Mouse (Mus musculus) embryo, embryonic 10.5 days (tissue): ENCODE measurements around the gene Mecom.
A peak's percentile ranks its signal among the peaks of the same experiment; 100 is the strongest.
"Not testable (repeated sequence)": the region's sequence is repeated elsewhere in the genome, so short reads cannot be mapped to it uniquely, and the experiment has no call there.

Experiments used
- DNase-seq: peaks from one replicate; pipeline ENCODE4 v3.0.0-alpha.2; 2015; ENCODE audit warnings: low spot score

The Mecom gene

DNA sequence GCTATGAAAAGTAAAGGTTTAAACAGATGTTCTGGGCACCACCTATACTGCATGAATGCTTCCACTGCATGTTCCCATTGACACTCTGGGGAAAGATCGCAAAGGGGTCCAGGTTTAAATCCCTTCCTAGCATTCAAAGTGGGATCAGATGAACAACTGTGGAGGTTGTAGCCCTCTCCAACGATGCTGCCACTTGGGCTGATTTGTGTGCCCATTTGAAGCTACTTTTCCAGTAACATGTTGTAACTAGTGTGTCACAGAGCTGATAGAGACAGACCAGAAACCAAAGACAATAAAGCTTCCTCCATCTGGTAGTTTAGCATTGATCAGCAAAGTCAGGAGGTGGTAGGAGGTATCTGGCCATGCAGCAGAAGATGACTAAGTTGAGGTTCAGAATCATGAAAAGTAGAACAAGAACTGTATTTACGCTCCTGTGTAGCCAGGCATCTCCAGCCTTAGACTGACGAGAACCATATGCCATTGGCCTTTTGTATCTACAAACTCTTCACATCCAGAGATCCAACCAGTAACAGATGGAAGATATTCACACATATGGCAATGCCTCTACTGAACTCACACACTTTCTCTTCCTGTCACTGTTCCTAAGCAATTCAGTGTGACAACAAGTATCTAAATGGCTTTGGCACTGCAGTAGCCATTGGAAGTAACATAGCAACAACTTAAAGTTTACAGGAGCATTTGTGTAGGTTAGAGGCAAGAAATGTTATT lies 299.0 kb downstream of the Mecom start:
- no peak for DNase-seq

DNA sequence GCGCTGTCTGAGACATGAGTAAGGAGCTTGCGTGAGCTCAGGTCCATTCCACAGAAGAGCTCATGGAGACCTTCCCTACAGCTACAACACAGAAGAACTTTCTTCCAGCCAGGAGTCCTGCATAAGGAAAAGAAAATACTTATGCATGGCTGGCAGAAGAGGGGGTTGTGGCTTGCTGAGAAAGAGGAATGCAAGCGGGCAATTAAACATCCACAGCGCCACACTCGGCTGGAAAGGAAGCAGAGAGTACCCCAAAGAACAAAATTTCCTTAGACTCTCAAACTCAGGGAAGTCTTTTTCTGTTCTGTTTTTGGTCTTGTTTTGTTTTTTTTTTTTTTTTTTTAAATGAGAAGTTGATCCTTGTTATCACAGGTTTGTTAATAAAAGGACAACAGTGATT lies 300.6 kb downstream of the Mecom start:
- no peak for DNase-seq

DNA sequence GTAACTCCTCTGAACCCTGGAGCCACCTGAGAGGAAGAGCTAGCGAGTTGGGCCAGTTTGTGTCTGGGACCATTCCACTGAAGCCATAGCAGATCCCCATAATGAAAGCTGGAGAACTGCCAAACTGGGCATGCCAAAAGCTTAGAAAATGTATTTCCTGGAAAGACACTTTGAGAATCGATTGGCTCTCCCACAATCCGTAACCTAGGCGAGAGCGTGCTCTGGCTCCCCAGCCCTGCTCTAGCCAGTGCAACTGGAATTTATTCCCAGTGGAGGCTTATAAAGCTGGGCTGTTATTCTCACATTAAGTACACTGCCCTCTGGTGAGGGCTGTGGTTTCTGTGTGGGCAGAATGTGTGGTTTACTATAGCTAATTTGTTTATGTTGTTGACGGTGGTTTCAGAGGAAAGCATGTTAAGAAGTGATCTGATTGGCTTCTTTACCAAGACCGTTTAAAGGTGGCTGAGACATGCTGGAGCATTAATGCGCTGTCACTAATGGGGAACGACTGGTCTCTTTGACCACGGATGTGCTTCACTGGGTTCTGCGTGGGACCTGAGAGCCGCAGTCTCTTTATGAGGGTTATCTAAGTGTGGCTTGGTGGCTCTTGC lies 301.3 kb downstream of the Mecom start:
- no peak for DNase-seq

- no peak for DNase-seq
These were observed 301.9 kb downstream of the Mecom start for GRCm38 (mm10) chr3:30245950-30246349.

DNA sequence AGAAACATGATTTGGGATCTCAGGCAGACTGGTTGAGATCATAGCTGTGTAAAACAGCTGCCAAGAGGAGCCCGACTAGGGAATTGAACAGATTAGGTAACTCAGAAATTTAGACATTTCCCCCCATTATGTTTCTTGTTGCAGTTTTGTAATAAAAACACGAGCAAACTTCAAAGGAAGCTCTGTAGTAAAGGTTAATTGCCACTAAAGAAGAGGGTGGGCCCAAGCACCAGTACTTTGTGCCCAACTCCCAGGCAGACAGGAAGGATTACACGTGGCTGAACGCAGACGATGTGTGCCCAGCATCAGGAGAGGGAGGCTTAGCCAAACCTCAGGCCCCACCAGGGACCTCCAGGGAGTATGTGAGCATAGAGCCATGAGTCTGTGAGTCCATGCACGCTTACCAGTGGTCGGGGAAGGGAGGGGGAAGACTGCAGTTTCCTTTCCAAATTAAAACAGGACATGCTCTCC lies 303.4 kb downstream of the Mecom start:
- no peak for DNase-seq

DNA sequence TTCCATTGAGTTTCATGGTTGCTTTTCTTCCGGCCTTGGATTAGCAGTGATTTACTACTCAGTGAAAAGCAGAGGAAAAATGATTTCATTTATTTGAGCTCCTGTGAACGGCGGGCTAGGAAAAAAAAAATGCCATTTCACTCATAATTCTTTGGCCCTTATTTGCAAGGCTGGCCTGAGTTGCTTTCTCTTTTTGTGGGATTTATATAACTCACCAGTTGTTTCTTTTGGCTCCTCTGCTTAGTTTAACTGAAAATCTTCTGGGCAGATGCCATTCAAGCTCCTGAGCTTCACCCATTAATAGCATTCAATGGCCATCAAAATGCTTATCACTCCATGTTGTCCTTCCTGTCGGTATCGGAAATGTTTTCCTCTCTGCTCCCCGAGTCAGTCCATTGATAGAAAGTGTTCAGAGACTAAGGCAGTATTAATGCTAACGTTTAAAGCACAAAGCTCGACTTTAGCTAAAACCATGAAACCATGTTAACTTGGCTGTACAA lies 304.0 kb downstream of the Mecom start:
- DNase-seq = no peak

GRCm38 (mm10) chr3:30239416-30239815 lies 308.4 kb downstream of the Mecom start:
- no peak for DNase-seq

DNA sequence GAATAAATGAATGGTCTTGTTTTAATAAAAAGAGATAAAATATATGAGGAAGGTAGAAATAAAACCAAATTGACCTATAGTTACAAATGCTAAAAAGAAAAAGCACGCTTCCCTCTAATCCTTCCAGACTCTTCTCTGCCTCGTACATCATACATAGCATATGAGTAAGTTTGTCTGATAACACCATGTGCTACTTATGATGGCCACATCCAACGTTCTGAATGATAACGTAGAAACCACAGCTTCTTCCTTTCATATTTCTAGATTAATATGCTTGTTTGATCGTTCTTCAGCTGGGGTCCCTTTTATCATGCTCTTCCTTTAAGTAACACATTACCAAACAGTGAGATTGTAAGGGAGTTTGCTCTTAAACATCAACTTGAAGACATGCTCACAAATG lies 310.3 kb downstream of the Mecom start:
- DNase-seq = no peak

GRCm38 (mm10) chr3:30234018-30234417 lies 313.8 kb downstream of the Mecom start:
- DNase-seq = no peak

- peak; percentile 66 for DNase-seq
These were observed 319.7 kb downstream of the Mecom start for GRCm38 (mm10) chr3:30227964-30228670.

DNA sequence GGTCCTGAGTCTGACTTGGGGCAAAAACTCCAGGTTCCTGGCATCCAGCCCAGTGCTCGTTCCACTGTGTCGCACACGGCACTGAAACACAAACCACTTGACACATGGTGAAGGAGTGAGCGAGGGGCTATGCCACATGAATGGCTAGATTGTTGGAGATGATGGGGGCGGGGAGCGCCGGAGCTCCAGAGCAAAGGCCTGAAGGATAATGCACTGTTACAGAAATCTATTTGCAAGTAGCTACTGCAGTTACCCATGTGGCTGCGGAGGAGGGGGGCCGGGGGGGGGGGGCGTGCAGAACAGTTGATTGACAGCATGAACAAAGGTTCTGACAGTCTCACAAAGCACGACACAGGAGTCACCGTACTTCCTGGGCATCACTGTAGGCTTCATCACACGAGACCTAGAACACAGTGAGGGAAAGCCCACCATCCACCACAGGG lies 320.9 kb downstream of the Mecom start:
- peak; percentile 57 for DNase-seq

GRCm38 (mm10) chr3:30225200-30225599 lies 322.6 kb downstream of the Mecom start:
- not testable (repeated sequence) for DNase-seq

DNA sequence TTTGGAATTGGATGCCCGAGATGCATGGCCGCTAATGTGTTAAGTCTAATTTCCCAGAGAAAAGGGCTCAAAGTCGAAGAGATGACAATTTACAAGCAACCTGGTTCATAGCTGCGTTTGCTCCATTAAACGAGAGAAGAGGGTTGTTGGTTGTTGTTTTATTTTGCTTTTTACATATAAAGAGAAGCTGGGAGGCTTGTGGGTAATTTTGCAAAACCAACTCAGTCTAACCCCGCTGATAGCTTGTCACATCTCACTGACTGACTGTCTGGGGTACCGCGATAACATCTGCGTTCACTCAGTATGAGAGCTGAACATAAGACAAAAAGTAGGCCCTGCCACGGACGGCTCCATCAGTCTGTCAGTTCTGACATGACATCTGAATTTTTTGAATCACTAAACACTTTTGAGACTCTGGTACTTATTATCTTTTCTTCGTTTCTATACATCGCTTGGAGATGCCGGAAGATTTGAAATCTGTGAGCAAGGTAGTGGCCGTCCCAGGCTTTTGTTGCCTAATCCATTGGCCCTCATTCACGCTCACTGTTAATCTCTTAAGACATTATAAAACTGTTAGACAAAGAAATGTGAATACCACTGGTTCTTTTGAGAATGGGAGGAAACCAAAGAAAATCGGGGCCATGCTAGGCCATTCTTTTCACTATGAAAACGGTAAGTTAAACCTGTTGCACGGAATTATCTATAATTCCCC lies 327.0 kb downstream of the Mecom start:
- DNase-seq = peak; percentile 66

DNA sequence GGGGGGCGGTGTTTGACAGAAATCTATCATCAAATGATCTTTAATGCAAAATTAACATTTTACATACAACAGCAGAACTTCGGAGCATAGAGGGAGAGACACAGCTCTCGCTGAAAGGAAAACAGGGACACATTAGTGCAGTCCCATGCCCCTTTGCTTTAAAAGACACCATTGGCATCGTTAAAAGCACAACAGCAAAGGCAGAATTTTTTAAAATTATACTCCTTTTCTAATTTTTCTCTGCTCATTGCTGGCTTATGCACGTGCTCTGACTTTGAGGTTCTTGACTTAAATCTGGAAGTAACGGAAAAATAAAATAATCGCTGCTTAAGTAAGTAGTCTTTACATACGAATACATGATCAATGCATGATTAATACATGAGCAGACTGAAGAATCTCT lies 327.9 kb downstream of the Mecom start:
- DNase-seq = no peak

DNA sequence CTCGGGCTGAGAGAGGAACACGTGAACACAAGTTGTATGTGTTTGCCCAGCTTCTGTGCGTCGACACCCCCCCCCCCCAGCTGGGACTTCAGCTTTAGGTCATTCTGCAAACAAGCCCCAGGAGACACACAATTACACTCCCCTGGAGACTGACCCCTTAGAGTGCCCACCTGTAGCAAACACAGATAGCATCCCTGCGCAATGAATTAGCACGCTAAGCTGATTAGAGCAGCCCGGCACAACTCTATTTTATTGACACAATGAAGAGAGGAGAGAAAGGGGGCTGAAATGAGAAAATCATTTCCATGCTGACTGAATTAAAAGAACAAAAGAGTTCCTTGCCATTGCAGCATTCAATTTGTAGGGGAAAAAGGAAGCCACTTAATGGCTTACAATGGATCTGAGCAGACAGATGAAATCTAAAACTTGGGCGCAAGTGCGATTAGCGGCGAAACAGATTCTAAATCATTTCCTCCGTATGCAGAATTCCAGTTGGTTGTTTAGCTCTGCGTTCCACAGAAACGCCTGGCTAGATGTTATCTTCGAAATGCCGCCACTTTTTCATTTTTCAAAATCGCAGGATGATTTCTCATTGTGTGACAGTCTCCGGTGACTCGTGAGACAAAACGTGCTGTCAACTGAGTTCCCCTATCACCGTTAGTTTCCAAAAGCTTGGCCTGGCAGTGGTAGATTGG lies 328.5 kb downstream of the Mecom start:
- peak; percentile 65 for DNase-seq

- DNase-seq = no peak
These were observed 333.2 kb downstream of the Mecom start for GRCm38 (mm10) chr3:30214607-30215006.

- DNase-seq = peak; percentile 53
These were observed 334.2 kb downstream of the Mecom start for GRCm38 (mm10) chr3:30213540-30214170.

GRCm38 (mm10) chr3:30212802-30213201 lies 335.0 kb downstream of the Mecom start:
- no peak for DNase-seq

GRCm38 (mm10) chr3:30209131-30209530 lies 338.7 kb downstream of the Mecom start:
- no peak for DNase-seq

DNA sequence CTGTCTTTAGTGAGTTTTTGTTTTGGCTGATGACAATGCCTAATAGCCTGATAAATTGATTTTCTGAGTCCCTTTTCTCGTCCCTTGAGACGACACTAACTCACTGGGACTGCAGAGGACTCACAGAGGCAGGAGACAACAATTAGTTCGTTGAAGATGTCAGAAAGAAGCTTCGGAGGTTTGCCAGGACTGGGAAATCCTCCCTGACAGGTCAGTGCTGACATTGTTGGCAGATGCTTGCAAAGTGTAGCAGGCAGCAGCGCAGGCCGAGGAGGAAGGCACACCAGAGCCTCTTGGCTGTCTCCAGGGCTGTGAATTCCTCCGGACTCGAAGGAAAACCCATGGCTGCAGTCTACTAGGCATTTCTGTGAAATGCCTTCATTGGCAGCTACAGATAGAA lies 339.9 kb downstream of the Mecom start:
- no peak for DNase-seq

DNA sequence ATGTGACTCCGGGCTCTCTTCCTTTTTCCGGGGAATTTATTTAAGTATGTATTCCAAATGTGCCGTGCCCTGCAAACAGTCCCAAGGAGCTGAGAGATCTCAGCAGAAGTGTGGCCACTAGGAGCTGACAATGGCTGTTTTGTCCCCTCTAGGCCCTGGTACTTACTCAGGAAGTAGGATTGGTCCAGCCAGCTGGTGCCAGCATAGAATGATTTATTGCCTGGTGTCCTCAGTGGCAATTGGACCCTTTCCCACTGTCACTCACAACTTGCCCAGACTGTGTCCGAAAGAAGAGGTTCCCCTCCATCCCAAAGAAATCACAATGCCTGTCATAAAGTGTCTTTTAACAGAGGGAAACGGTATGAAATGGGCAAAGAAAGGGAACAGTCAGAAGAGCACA lies 340.4 kb downstream of the Mecom start:
- peak; percentile 64 for DNase-seq
